Mouse (Mus musculus) testis, adult 2 months (tissue): ENCODE results near the gene Hfe.

Experiments
- CTCF ChIP-seq: fragments of 200-500 bp; IDR thresholded peaks from 2 replicates; pipeline ENCODE4 v1.5.1; 2012; ENCODE audit warnings: low read depth, mild to moderate bottlenecking, inconsistent platforms, low read length, moderate library complexity; ENCODE audit not compliant: control insufficient read depth, insufficient read depth, insufficient replicate concordance
- POLR2A ChIP-seq: fragments of 200-500 bp; IDR thresholded peaks from 2 replicates; pipeline ENCODE4 v1.6.1; 2012; ENCODE audit warnings: low read depth, mild to moderate bottlenecking, inconsistent platforms, low read length, moderate library complexity; ENCODE audit not compliant: control insufficient read depth

- TF ChIP-seq CTCF (no peak), POLR2A (no peak)
Observed at GRCm38 (mm10) chr13:23682623-23682946, 28.1 kb downstream of the Hfe start.
